Mouse (Mus musculus) myocyte (in vitro differentiated cells): ENCODE results near the gene Zfp580. TPM values are rescaled to one million over a fixed set of nuclear protein-coding genes. Genes with fewer than 3 reads are reported as not detected.
A peak's percentile ranks its signal among the peaks of the same experiment; 100 is the strongest.

ENCODE experiments used
- H3K27me3 ChIP-seq: one replicate; pipeline ENCODE4 v1.6.1; 2011; ENCODE audit not compliant: control insufficient read depth, insufficient read depth, insufficient read length
- H3K36me3 ChIP-seq: one replicate; pipeline ENCODE4 v1.6.1; 2011; ENCODE audit not compliant: control insufficient read depth, insufficient read depth
- H3K4me2 ChIP-seq: one replicate; pipeline ENCODE4 v1.6.1; 2011; ENCODE audit warnings: low read depth, control low read depth
- H3K4me3 ChIP-seq: one replicate; pipeline ENCODE4 v1.5.1; 2011; ENCODE audit warnings: mild to moderate bottlenecking, control low read depth, moderate library complexity
- H3K79me2 ChIP-seq: one replicate; pipeline ENCODE4 v1.6.1; 2011; ENCODE audit not compliant: control insufficient read depth, insufficient read depth
- H3ac ChIP-seq: one replicate; pipeline ENCODE4 v1.6.1; 2011; ENCODE audit not compliant: control insufficient read depth, insufficient read length
- CEBPB ChIP-seq: IDR thresholded peaks from 2 replicates; pipeline ENCODE4 v1.6.1; 2011; ENCODE audit warnings: mild to moderate bottlenecking, moderate library complexity; ENCODE audit not compliant: poor library complexity, insufficient read depth, severe bottlenecking
- E2F4 ChIP-seq: IDR thresholded peaks from one replicate; pipeline ENCODE4 v1.6.1; 2011; ENCODE audit warnings: mild to moderate bottlenecking, control low read depth, moderate library complexity; ENCODE audit not compliant: insufficient read depth
- MAX ChIP-seq: IDR thresholded peaks from one replicate; pipeline ENCODE4 v1.6.1; 2011; ENCODE audit warnings: low read depth, mild to moderate bottlenecking, control low read depth
- MYOD1 ChIP-seq, 3 experiments: IDR thresholded peaks; one replicate each; pipeline ENCODE4 v1.6.1; 2011; ENCODE audit warnings: control low read depth in 2 of 3, low read depth in 2 of 3, mild to moderate bottlenecking in 2 of 3, moderate library complexity in 1 of 3; ENCODE audit not compliant: insufficient read length in 2 of 3, control insufficient read depth in 1 of 3
- MYOG ChIP-seq, 3 experiments: IDR thresholded peaks; one replicate each; pipeline ENCODE4 v1.6.1; 2011; ENCODE audit warnings: control low read depth in 2 of 3, low read depth in 2 of 3, mild to moderate bottlenecking in 2 of 3; ENCODE audit not compliant: insufficient read length in 2 of 3, control insufficient read depth in 1 of 3, insufficient read depth in 1 of 3
- POLR2A ChIP-seq: IDR thresholded peaks from one replicate; pipeline ENCODE4 v1.6.1; 2011; ENCODE audit warnings: low read depth, mild to moderate bottlenecking, control low read depth, moderate library complexity; ENCODE audit not compliant: insufficient read length
- POLR2AphosphoS2 ChIP-seq: IDR thresholded peaks from one replicate; pipeline ENCODE4 v1.6.1; 2011; ENCODE audit warnings: low read depth, control low read depth; ENCODE audit not compliant: insufficient read length
- REST ChIP-seq: IDR thresholded peaks from one replicate; pipeline ENCODE4 v1.6.1; 2011; ENCODE audit warnings: mild to moderate bottlenecking, control low read depth, moderate library complexity; ENCODE audit not compliant: insufficient read depth, insufficient read length
- SRF ChIP-seq: IDR thresholded peaks from one replicate; pipeline ENCODE4 v1.6.1; 2011; ENCODE audit warnings: low read depth; ENCODE audit not compliant: control insufficient read depth, insufficient read length
- TCF12 ChIP-seq: IDR thresholded peaks from one replicate; pipeline ENCODE4 v1.6.1; 2011; ENCODE audit warnings: mild to moderate bottlenecking, control low read depth; ENCODE audit not compliant: poor library complexity, insufficient read depth, severe bottlenecking
- TCF3 ChIP-seq: IDR thresholded peaks from one replicate; pipeline ENCODE4 v1.6.1; 2011; ENCODE audit warnings: low read depth, control low read depth; ENCODE audit not compliant: insufficient read length
- USF1 ChIP-seq: IDR thresholded peaks from one replicate; pipeline ENCODE4 v1.6.1; 2011; ENCODE audit warnings: low read depth, mild to moderate bottlenecking, control low read depth, moderate library complexity
- polyA plus RNA-seq: library from polyadenylated mRNA; unstranded; fragments of >200 nt; fragmentation: generic; extraction: Trizol; gene quantifications from one replicate; pipeline ENCODE4 v1.2.1, GENCODE M21; 2012; ENCODE audit warnings: missing spikeins

The Zfp580 gene
- polyA plus RNA-seq, 1 experiment = 13.1 TPM

GRCm38 (mm10) chr7:5047313-5047712 is 4.0 kb upstream of the Zfp580 start:
- peaks cover 6% of the 10 kb centered on the region for H3K79me2 ChIP-seq
- no peaks in the 10 kb centered on the region for H3K27me3 ChIP-seq
- no peak overlapping the region for H3ac ChIP-seq
- no peaks in the 10 kb centered on the region for H3K36me3 ChIP-seq
- TF ChIP-seq TCF3 = no peak
- no peak overlapping the region for H3K4me2 ChIP-seq
- H3K4me3 ChIP-seq = no peak overlapping the region

- TF ChIP-seq MYOG (IDR thresholded peaks at IDR 0.05; ENCODE audit: control insufficient read depth in 1 of 3, insufficient read depth in 1 of 3, insufficient read length in 2 of 3, low read depth in 2 of 3) (no peak), POLR2A (no peak), MAX (no peak), CEBPB (no peak), TCF3 (no peak), TCF12 (no peak), REST (no peak), E2F4 (no peak), MYOD1 (IDR thresholded peaks at IDR 0.05; ENCODE audit: control insufficient read depth in 1 of 3, insufficient read length in 2 of 3, low read depth in 2 of 3) (no peak), SRF (no peak), POLR2AphosphoS2 (no peak), USF1 (no peak)
- Histone ChIP-seq H3K79me2 (peaks cover 7% of the 10 kb centered on the region), H3K27me3 (peaks cover 13% of the 10 kb centered on the region), H3K4me2 (peak overlapping the region; percentile 86), H3K4me3 (peak overlapping the region; percentile 63), H3ac (peak overlapping the region; percentile 17), H3K36me3 (no peaks in the 10 kb centered on the region)
Measured at GRCm38 (mm10) chr7:5052438-5052837, 1.1 kb downstream of the Zfp580 start.

- peaks cover 7% of the 10 kb centered on the region for H3K79me2 ChIP-seq
- no peaks in the 10 kb centered on the region for H3K36me3 ChIP-seq
- TF ChIP-seq USF1 = no peak
- no peak for TF ChIP-seq MYOG (IDR thresholded peaks at IDR 0.05; ENCODE audit: control insufficient read depth in 1 of 3, insufficient read depth in 1 of 3, insufficient read length in 2 of 3, low read depth in 2 of 3)
- TF ChIP-seq MYOD1 (IDR thresholded peaks at IDR 0.05; ENCODE audit: control insufficient read depth in 1 of 3, insufficient read length in 2 of 3, low read depth in 2 of 3) = no peak
- peak; percentile 51 for TF ChIP-seq POLR2AphosphoS2
- no peak overlapping the region for H3K4me3 ChIP-seq
- H3ac ChIP-seq = no peak overlapping the region
- H3K27me3 ChIP-seq = peaks cover 13% of the 10 kb centered on the region
- H3K4me2 ChIP-seq = no peak overlapping the region
Measured at GRCm38 (mm10) chr7:5052931-5053343, 1.6 kb downstream of the Zfp580 start.

GRCm38 (mm10) chr7:5053456-5054179 is 2.3 kb downstream of the Zfp580 start:
- no peak overlapping the region for H3K4me2 ChIP-seq
- no peak overlapping the region for H3ac ChIP-seq
- peaks cover 13% of the 10 kb centered on the region for H3K27me3 ChIP-seq
- H3K79me2 ChIP-seq = peaks cover 7% of the 10 kb centered on the region
- TF ChIP-seq POLR2A = no peak
- no peak for TF ChIP-seq MAX
- TF ChIP-seq E2F4 = no peak
- TF ChIP-seq MYOG (IDR thresholded peaks at IDR 0.05; ENCODE audit: control insufficient read depth in 1 of 3, insufficient read depth in 1 of 3, insufficient read length in 2 of 3, low read depth in 2 of 3) = no peak
- no peak for TF ChIP-seq MYOD1 (IDR thresholded peaks at IDR 0.05; ENCODE audit: control insufficient read depth in 1 of 3, insufficient read length in 2 of 3, low read depth in 2 of 3)
- TF ChIP-seq SRF = no peak
- TF ChIP-seq TCF3 = no peak
- H3K36me3 ChIP-seq = no peaks in the 10 kb centered on the region
- H3K4me3 ChIP-seq = no peak overlapping the region

GRCm38 (mm10) chr7:5056651-5057263 is 5.4 kb downstream of the Zfp580 start:
- Histone ChIP-seq H3K4me2 (no peak overlapping the region), H3K4me3 (no peak overlapping the region), H3ac (no peak overlapping the region), H3K27me3 (peaks cover 13% of the 10 kb centered on the region), H3K36me3 (no peaks in the 10 kb centered on the region), H3K79me2 (peaks cover 7% of the 10 kb centered on the region)
- TF ChIP-seq MYOG (IDR thresholded peaks at IDR 0.05; ENCODE audit: control insufficient read depth in 1 of 3, insufficient read depth in 1 of 3, insufficient read length in 2 of 3, low read depth in 2 of 3) (no peak), TCF12 (no peak), CEBPB (no peak), USF1 (no peak), E2F4 (no peak), TCF3 (no peak), REST (no peak), POLR2AphosphoS2 (no peak), SRF (no peak), MAX (no peak), POLR2A (no peak), MYOD1 (IDR thresholded peaks at IDR 0.05; ENCODE audit: control insufficient read depth in 1 of 3, insufficient read length in 2 of 3, low read depth in 2 of 3) (no peak)
